Mouse (Mus musculus): ENCODE results near the gene Mrpl4.
A peak's percentile ranks its signal among the peaks of the same experiment; 100 is the strongest.

Mrpl4 gene

DNA sequence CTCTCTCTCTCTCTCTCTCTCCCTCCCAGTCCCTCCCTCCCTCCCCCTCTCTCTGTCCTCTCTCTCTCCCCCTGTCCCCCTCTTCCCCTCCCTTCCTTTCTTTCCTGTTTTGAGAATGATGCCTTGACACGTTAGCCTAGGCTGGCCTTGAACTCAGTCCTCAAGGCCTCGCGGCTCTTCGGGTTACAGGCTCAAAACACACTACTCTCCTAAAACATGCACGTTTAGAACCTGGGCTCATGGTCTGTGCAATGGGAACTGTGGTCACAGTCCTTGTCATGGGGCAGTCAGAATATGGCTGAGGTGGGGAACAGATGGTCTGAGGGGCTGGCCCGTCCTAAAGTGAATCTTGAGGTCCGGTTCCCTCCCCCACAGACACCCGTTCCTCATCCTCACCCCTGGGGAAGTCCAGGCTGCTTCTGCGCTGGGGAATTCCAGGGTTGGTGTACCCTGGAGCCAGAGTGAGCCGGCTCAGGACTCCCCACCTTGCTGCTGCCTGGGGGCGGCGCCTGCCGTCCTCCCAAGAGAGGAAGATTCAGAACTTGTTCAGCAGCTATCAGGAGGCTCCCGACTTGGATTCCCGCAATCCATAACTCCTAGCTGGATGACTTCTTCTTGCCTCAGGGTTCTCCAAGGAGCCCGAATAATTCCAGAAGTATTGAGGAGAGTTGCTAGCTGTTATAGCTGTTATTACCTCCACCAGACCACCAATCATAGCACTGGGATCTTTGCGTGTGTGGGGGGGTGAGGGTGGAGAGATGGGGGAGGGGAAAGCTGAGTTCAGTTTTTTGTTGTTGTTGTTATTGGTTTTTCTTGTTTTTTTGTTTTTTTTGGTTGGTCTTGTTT lies 14.0 kb downstream of the Mrpl4 start:
- DNase-seq (ENCODE audit: extremely low spot score, low read depth, low spot score): no peak

DNA sequence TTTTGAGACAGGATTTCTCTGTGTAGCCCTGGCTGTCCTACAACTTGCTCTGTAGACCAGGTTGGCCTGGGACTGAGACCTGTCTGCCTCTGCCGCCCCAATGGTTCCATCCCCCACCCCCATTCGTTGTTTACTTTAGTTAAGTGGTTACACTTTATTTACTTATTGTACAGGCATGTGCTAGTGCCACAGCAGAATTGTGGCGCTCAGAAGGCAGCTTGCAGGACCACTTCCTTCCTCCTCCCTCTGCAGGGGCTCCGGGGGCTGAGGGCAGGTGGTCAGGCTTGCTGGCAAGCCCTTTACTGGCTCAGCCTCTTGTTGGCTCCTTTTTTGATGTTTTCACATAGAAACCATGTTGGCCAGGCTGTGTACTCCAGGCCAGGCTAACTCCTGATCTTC lies 14.6 kb downstream of the Mrpl4 start:
- DNase-seq (ENCODE audit: extremely low spot score, low read depth, low spot score): no peak

DNA sequence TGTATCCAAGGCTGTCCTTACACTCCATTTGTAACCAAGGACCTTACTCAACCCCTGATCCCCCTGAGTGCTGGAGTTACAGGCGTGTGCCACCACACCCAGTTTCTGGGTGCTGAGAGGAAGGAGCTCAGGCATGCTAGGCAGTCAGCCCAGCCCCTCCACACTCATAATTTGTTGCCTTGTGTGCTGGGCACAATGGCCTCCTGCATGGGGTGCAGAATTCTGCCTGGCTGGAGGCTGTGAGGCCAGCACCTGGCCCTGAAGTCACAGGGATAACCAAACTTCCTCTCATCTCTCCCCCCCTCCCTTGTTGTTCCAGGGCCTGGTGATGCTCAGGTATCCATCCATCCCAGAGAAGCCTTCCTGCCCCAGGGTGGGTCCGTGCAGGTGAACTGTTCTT lies 16.1 kb downstream of the Mrpl4 start:
- no peak for DNase-seq (ENCODE audit: extremely low spot score, low read depth, low spot score)

DNA sequence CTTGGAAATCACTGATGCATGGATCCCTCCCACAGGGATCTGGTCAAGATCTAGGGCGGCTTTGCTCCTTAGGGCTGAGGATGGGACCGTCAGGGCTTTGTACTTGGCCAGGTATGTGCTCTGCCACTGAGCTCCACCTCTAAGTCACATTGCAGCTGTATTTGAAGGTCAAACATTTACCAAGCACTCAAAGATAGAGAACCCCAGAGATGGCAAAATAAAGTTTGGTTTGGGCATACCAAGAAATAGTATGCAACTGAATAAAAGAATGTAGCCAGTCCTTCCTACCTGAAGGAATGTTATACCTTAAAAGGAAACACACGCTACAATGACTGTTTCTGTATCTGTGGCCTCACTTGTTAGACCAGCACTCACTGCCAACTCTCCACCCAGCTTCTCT lies 18.8 kb downstream of the Mrpl4 start:
- DNase-seq (ENCODE audit: extremely low spot score, low read depth, low spot score): no peak

DNA sequence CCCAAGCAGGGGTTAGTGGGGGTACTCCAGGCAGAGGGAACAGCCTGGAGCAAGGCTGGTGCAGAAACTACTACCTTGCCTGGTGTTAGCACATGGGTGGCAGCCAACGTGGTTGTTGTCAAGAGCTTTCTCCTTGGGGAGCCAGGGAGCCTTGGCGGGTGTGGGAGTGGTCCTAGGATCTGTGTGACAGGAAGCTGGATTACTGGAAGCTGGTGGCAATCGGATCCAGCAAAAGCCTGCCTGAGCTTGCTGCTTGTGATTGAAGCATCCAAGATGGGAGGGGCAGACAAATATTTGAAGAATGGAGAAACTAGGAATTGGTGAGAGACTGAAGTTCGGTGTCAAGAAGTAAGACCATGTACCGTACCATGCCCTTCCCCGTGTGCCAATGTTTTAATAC lies 19.8 kb downstream of the Mrpl4 start:
- DNase-seq (ENCODE audit: extremely low spot score, low read depth, low spot score): no peak

DNA sequence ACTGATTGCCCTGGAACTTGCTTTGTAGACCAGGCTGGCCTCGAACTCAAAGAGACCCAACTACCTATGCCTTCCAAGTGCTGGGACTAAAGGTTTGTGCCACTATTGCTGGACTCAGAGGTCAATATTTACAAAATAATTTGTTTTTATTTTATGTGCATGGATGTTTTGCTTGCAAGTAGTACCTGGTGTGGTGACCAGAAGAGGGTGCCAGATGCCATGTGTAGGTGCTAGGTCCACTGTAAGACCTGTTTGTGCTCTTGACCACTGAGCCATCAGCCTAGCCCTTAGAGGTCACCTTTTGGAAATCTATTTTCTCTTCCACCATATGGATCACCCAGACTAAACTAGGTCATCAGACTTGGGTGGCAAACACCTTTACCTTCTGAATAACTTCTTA lies 20.2 kb downstream of the Mrpl4 start:
- no peak for DNase-seq (ENCODE audit: extremely low spot score, low read depth, low spot score)

DNA sequence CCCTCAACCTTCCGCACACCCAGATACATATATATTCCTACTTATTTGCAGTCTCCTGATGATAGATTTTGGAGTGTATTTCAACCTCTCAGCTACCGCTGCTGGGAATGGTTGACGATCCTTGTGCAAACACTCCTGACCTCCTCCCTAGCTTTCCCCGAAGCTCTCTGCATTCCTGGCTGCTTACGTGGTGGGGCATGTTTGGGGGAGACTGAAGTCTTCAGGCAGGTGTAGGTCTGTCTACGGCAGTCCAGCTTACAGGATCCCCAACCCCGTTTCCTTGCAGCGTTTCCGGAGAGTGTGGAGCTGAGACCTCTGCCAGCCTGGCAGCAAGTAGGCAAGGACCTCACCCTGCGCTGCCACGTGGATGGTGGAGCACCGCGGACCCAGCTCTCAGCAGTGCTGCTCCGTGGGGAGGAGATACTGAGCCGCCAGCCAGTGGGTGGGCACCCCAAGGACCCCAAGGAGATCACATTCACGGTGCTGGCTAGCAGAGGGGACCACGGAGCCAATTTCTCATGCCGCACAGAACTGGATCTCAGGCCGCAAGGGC lies 22.8 kb downstream of the Mrpl4 start:
- no peak for DNase-seq (ENCODE audit: extremely low spot score, low read depth, low spot score)

DNA sequence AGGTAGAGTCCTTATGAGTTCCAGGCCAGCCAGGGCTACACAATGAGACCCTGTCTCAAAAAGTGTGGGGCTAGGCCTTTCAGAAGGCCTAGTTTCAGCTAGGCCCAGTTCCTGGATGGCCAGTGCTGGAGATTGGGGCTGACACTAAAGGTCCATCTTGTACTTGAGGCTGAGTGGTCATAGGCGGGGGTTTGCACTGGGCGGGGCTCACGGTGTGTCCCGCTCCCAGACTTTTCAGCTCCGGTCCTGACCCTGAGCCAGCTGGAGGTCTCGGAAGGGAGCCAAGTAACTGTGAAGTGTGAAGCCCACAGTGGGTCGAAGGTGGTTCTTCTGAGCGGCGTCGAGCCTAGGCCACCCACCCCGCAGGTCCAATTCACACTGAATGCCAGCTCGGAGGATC lies 24.3 kb downstream of the Mrpl4 start:
- no peak for DNase-seq (ENCODE audit: extremely low spot score, low read depth, low spot score)

DNA sequence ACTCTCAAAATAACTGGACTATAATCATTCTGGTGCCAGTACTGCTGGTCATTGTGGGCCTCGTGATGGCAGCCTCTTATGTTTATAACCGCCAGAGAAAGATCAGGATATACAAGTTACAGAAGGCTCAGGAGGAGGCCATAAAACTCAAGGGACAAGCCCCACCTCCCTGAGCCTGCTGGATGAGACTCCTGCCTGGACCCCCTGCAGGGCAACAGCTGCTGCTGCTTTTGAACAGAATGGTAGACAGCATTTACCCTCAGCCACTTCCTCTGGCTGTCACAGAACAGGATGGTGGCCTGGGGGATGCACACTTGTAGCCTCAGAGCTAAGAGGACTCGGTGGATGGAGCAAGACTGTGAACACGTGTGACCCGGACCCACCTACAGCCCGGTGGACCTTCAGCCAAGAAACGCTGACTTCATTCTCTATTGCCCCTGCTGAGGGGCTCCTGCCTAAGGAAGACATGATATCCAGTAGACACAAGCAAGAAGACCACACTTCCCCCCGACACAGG lies 25.3 kb downstream of the Mrpl4 start:
- no peak for DNase-seq (ENCODE audit: extremely low spot score, low read depth, low spot score)

DNA sequence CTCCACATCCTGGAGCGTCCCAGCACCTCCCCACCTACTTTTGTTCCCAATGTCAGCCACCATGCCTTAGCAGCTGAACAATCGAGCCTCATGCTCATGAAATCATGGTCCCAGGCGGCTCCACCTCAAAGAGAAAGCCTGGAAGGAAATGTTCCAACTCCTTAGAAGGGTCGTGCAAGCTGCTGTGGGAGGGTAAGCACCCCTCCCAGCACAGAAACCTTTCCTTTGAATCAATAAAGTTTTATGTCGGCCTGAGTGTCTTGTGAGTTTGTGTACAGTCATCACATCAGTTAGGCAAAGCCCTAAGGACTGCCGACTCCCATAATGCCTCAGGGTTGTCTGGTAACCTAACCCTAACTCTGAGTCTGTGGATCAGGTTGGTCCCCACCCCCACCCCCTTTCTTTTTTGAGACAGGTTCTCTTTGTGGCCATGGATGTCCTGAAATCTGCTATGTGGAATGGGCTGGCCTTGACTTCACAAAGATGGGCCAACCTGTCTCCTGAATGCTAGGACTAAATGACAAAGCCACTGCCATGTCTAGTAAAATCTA lies 26.1 kb downstream of the Mrpl4 start:
- no peak for DNase-seq (ENCODE audit: extremely low spot score, low read depth, low spot score)

DNA sequence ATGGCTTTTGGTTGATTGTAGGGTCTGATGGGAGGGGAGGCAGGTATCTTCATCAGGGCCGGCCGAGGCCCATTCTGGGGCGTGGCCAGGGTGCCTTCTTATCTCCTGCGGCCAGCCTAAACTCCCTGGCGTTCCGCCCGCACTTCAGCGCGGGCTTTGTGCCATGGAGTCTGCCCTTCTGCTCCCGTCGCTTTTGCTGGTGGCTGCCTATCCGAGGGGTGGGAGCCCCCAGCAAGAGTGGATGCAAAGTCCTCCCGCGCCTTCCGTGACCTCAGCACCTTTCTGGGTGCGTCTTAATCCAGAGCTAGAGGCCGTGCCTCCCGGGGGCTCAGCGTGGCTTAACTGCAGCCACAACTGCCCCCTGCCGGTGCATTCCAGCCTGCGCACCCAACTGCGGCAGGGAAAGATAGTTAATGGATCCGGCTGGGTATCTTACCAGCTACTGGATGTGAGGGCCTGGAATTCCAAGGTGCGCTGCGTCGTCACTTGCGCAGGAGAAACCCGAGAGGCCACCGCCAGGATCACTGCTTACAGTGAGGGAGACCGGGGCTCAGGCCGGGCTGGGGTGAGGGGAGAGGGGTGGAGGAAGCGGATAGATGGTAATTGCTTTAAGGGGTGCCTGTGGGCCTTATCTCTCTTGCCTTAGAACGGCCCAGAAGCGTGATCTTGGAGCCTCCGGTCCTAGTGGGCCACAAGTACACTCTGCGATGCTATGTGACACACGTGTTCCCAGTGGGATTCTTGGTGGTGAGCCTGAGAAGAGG lies 26.9 kb downstream of the Mrpl4 start, which contains the start of gene Icam4:
Icam4 (plus strand) TSS at position 83 of the 764 bp plus-strand sequence.
- DNase-seq (ENCODE audit: extremely low spot score, low read depth, low spot score): no peak

DNA sequence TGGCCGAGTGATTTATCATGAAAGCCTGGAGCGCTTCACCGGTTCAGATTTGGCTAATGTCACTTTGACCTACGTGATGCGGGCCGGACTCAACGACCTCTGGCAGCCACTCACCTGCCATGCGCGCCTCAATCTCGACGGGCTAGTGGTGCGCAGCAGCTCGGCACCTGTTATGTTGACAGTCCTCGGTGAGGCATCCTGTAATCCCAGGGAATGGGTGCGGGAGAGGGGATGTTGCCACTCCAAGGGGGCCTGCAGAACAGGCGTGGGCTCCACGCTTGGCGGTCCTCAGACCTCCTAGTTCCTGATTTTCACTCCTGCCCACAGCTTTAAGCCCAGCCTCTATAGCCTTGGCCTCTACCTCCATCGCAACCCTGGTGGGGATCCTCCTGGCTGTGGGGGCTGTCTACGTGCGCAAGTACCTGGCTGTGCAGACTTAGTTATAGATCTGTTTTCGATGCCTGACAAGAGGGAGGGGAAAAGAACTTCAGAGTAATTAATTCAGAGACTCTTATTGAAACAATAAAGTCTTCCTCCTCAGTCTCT lies 27.6 kb downstream of the Mrpl4 start:
- no peak for DNase-seq (ENCODE audit: extremely low spot score, low read depth, low spot score)

DNA sequence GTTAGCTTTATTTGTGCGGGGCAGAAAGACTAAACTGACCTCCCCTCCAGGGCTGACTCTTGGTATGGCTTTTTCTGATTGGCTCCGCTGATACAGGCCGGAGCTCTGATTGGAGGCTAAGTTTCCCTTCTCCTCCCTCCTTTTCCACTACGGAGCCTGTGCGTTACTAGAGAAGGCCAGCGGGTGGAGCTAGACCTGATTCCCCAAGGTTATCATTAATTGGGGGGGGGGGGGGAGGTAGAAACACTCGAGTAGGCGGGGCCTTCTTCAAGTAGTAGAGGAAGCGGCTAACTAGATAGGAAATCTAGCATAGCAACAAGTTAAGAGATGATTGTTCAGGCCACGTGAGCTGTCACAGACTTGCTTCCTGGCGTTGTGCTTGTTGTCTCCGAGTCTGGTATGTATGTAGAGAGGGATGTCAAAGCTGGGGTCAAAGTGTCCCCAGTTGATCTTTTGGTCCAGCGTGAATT lies 28.3 kb downstream of the Mrpl4 start:
- peak; percentile 66 for DNase-seq (ENCODE audit: extremely low spot score, low read depth, low spot score)

DNA sequence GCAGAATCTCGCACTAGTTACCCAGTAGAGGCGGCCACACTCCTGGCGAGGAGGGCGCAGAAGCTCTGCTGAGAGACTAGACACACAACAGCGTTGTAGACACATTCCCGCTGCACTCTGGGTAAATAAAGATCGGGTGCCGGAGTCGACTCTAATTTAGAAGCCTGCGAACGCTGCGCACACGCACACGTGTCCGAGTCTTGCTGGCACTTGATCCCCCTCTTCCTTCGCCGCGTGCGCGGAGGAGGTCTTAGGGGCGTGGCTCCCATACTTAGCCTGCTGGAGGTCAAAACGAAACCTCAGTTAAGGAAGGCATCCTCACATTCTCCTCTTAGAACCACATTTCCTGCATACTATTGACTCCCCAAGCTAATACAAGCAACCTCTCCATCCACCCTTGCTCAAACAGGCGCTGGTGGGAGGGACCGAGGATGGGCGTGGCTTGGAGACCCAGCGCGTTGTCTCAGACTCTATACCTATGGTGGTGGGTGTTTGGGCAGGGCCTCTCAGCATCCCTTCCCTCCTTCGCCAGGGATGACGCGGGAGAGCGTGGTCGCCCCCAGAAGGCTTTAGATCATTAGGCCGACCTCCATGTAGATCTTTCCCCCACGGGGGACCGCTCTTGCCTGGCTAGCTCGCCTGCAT lies 28.8 kb downstream of the Mrpl4 start:
- DNase-seq (ENCODE audit: extremely low spot score, low read depth, low spot score): no peak

DNA sequence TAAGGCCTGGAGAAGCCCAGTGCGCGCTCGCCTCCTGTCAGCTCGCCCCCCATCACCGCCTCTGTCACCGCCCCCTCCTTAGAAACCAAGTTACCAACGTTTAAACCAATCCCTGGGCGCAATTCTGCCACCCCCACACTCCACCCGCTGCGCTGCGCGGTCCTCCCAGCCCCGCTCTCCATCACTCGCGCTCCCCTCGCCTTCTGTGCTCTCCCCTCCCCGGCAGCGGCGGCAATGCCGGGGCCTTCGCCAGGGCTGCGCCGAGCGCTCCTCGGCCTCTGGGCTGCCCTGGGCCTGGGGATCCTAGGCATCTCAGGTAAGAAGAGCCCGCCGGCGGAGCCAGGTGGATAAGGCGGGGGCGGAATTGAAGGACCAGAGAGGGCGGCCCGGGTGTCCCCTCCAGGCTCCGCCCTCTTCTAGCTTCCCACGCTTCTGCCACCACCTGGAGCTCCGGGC lies 29.4 kb downstream of the Mrpl4 start, which contains the start of gene Icam5:
Icam5 (plus strand) TSS at position 178 of the 456 bp plus-strand sequence.
- DNase-seq (ENCODE audit: extremely low spot score, low read depth, low spot score): no peak

DNA sequence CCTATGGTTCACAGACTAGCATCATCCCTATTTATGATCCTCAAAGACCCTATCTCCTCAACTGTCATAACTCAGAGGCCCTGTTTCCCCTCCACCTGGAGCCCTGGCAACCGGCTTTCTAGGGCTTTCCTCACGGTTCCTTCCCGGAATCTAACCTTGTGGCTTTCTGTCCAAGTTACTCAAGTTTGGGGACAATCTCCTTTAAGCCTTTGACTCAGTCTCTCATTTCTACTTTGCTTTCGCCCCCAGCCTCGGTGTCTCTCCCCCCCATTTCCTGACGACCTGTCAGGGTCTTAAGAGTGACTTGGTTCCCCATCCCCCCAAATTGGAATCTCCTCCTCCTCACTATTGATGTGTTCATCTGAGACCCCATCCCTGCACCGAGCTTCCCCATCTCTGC lies 30.0 kb downstream of the Mrpl4 start:
- no peak for DNase-seq (ENCODE audit: extremely low spot score, low read depth, low spot score)

DNA sequence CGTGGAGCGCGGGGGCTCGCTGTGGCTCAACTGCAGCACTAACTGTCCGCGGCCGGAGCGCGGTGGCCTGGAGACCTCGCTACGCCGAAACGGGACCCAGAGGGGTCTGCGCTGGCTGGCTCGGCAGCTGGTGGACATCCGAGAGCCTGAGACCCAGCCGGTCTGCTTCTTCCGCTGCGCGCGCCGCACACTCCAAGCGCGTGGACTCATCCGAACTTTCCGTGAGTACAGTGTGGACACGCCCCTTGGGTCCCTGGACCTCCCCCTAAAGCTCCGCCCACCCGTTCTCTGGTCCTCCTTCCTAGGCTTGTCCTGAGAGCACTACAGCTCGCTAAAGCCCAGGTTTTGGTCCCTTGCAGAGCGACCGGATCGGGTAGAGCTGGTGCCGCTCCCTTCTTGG lies 30.6 kb downstream of the Mrpl4 start:
- no peak for DNase-seq (ENCODE audit: extremely low spot score, low read depth, low spot score)

DNA sequence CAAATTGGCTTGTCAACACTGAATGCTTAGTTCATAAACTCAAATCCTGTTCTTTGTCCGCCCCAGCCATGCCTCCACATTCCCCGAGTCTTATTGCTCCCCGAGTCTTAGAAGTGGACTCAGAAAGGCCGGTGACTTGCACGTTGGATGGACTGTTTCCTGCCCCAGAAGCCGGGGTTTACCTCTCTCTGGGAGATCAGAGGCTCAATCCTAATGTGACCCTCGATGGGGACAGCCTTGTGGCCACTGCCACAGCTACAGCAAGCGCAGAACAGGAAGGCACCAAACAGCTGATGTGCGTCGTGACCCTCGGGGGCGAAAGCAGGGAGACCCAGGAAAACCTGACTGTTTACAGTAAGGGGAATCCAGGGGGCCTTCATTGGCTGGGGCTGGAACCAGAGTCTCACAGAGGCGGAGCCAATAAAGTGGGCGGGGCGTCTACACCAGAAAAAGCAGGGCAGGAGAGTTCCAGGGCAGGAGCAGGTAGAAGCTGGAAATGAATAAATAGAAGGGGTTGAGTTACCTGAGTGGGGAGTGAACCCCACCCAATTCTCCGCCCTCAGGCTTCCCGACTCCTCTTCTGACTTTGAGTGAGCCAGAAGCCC lies 32.0 kb downstream of the Mrpl4 start:
- DNase-seq (ENCODE audit: extremely low spot score, low read depth, low spot score): no peak

DNA sequence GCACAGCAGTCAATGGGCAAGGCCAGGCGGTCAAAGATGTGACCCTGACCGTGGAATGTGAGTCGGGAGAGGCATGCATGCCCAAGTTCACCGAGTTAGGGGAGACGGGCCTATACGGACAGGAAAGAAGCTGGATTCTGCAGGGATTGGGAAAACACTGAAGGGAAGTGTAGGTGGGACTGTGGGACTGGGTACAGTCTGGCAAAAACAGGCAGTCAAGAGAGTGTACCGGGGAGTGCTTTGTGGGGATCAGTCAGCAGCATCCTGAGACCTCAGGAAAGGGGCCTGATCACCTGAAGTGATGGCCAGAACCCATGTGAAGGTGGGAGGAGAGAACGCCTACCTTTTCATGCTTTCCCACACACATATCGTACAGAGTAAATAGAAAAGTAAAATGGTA lies 33.0 kb downstream of the Mrpl4 start:
- no peak for DNase-seq (ENCODE audit: extremely low spot score, low read depth, low spot score)

DNA sequence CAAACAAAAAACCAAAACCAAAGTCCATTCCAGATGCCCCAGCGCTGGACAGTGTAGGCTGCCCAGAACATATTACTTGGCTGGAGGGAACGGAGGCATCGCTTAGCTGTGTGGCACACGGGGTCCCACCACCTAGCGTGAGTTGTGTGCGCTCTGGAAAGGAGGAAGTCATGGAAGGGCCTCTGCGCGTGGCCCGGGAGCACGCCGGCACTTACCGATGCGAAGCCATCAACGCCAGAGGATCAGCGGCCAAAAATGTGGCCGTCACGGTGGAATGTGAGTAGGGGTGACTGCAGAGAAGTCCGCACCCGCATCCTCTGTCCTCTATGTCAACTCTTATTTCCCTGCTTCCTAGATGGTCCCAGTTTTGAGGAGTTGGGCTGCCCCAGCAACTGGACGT lies 33.6 kb downstream of the Mrpl4 start:
- no peak for DNase-seq (ENCODE audit: extremely low spot score, low read depth, low spot score)

All from hindlimb bud, embryonic 11.5 days (tissue).